Mouse (Mus musculus) cerebellum, postnatal 25 days (tissue): Measurements from ENCODE around the gene Ptpre.
A peak's percentile ranks its signal among the peaks of the same experiment; 100 is the strongest.
"Not testable (repeated sequence)": the region's sequence is repeated elsewhere in the genome, so short reads cannot be mapped to it uniquely, and the experiment has no call there.

Source experiments
- DNase-seq, 2 experiments: peaks; one replicate each; pipeline ENCODE4 v3.0.0; 2021; ENCODE audit warnings: mixed read lengths in 2 of 2

Gene Ptpre

GRCm38 (mm10) chr7:135535908-135536307 is 1.4 kb upstream of the Ptpre start:
- no peak for DNase-seq

- peak; percentile 78 to 80 for DNase-seq
Measured at GRCm38 (mm10) chr7:135537948-135538741, 864 bp downstream of the Ptpre start.

GRCm38 (mm10) chr7:135539429-135539828 is 2.1 kb downstream of the Ptpre start:
- peak in 1 of 2 experiments; percentile 33 for DNase-seq

- DNase-seq: no peak
Measured at GRCm38 (mm10) chr7:135542235-135542634, 5.0 kb downstream of the Ptpre start.

DNA sequence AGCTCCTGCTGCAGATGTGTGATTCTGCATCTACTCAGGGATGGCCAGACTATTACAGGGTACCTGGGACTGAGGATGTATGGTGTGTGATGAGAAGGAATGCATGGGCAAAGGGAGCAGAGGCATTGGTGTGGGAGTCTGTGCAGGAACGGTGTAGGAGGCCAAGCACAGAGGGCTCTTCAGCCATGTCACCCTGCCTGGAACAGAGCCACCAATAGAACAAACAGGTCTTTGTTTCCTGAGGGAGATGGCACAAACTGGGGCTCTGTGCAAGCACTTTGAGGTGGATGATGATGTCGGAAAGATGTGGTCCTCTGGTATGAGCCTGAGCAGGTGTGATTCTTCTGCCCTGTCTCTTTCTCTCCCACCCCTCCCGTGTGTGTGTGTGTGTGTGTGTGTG is 5.8 kb downstream of the Ptpre start:
- peak in 1 of 2 experiments; percentile 12 for DNase-seq

GRCm38 (mm10) chr7:135544321-135544720 is 7.0 kb downstream of the Ptpre start:
- DNase-seq: no peak

GRCm38 (mm10) chr7:135545957-135546356 is 8.7 kb downstream of the Ptpre start:
- no peak for DNase-seq

DNA sequence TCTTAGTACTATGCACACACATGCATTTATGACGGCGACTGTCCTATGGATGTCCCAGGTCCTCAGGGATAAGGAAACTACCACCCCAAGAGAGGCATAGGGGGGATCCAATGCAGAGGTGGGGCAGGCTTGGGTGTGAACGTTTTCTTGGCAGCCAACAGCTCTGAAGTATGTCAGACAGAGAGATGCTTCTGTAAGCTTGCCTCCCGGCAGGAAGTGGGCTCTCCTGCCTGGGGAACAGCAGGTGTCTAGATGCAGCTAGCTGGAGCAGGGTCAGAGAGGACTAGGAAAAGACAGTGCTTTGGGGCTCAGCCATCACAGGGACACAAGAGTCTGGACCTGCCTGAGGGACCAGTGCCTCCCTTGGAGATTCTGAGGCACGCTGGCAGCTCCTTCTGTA is 9.2 kb downstream of the Ptpre start:
- no peak for DNase-seq

GRCm38 (mm10) chr7:135548434-135548833 is 11.2 kb downstream of the Ptpre start:
- DNase-seq: no peak

GRCm38 (mm10) chr7:135551547-135551946 is 14.3 kb downstream of the Ptpre start:
- DNase-seq: no peak

GRCm38 (mm10) chr7:135553550-135553949 is 16.3 kb downstream of the Ptpre start:
- DNase-seq: no peak

- no peak for DNase-seq
Measured at GRCm38 (mm10) chr7:135556663-135557402, 19.6 kb downstream of the Ptpre start.

DNA sequence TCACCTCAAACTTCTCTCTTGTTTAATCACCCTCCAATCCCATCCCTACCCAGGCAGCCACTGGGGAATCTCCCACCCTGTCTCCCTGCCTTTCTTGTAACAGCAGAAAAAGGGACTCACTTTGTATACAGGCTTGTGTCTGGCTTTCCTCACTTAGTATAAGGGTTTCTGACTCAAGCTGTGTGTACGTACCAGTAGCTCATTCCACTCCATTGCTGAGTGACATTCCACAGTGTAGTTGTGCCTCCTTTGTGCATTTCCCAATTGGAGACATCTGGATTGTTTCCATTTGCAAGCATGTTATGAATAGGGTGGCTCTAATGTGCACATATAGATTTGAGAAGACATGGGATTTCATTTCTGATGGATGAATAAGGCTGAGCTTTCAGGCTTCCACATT is 23.0 kb downstream of the Ptpre start:
- DNase-seq: no peak

DNA sequence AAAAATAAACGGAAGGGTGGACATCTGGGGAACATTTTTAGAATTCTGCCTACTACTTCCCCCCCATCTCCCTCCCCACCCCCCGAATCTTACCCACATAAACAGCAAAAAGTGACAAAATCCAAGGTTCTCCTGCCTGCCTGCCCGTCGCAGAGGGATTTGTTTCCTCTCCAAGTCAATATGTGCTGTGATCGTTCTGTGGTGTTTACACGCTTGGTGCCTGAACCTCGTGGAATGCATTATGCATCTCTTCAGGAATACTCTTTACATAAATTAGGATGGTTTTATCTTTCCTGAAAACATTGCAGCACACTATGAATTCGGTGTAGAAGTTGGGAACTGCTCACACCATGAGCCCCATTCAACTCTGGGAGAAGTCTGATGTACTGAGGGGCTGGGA is 26.7 kb downstream of the Ptpre start:
- no peak for DNase-seq

- DNase-seq: no peak
Measured at GRCm38 (mm10) chr7:135566013-135566412, 28.7 kb downstream of the Ptpre start.

GRCm38 (mm10) chr7:135567582-135567981 is 30.3 kb downstream of the Ptpre start:
- DNase-seq: no peak

DNA sequence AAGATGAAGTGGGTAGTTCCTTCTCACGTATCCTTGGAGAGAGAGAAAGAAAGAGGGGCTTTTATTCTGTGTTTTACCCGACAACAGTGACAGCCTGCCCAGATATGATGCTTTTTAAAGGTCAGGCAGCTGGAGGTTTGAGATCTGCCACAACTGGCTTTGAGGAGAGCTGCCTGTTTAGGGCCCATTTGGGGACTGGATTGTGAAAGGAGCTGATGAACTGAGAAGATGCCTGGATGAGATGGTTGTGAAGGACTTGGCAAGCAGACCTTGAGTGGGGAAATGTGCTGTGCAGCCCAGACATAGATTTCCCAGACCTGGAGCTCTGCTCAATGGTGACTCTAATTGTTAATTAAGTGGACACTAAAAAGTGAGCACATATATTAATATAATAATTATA is 31.3 kb downstream of the Ptpre start:
- DNase-seq: no peak

DNA sequence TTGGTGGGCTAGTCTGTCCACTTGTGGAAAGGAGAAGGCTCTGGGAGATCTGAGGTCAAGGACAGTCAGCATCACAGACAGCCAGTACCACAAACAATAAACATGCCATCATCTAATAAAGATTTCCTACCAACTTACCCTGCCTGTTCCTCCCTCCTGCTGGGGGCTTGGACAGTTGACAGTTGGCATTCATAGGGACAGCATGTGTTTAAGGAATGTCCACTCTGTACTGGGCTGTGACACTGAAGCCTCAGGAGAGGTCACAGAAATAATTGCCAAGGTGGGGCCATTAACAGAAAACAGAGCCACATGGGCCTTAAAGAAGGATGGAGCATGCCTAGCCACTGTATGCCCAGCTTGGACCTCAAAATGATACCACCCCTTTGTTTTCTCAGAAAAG is 34.1 kb downstream of the Ptpre start:
- peak; percentile 85 to 91 for DNase-seq

GRCm38 (mm10) chr7:135571951-135572559 is 34.8 kb downstream of the Ptpre start:
- peak; percentile 76 to 80 for DNase-seq

DNA sequence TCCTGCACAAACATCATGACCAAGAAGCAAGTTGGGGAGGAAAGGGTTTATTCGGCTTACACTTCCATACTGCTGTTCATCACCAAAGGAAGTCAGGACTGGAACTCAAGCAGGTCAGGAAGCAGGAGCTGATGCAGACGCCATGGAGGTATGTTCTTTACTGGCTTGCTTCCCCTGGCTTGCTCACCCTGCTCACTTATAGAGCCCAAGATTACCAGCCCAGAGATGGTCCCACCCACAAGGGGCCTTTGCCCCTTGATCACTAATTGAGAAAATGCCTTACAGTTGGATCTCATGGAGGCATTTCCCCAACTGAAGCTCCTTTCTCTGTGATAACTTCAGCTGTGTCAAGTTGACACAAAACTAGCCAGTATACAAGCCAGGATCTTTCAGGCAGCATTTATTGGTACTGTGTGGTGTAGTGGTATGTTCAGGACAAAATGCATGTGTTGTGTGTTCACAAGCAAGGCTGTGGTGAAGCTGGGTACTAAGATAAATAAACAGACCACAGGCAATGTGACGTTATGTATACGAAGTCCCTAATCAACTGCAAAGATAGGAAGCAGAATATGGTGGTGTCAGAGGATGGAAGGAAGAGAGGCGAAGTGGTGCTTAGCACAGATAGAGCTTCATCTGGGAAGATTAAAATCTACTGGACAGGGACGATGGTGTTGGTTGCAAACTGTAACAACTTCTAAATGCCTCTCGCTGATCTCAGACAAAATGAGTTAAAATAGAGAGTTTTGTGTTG is 38.2 kb downstream of the Ptpre start:
- DNase-seq: not testable (repeated sequence)

DNA sequence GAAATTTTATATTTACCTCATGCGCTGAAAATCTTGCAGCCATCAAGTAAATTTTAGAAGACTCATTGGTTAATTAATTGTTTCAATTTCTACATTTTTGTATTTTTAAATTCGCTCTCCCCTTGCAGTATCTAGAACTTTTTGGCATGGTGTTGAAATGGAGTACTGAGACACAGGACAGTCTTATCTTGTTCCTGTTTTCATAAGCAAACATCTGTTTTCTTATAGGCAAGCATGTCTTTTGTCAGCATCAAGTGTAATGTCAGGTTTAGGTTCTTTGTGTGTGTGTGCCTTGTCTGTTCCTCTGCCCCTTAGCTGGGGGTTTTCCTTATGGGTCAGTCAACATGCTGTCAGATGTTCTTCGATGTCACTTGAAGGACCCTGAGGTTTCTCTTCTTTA is 39.0 kb downstream of the Ptpre start:
- no peak for DNase-seq

DNA sequence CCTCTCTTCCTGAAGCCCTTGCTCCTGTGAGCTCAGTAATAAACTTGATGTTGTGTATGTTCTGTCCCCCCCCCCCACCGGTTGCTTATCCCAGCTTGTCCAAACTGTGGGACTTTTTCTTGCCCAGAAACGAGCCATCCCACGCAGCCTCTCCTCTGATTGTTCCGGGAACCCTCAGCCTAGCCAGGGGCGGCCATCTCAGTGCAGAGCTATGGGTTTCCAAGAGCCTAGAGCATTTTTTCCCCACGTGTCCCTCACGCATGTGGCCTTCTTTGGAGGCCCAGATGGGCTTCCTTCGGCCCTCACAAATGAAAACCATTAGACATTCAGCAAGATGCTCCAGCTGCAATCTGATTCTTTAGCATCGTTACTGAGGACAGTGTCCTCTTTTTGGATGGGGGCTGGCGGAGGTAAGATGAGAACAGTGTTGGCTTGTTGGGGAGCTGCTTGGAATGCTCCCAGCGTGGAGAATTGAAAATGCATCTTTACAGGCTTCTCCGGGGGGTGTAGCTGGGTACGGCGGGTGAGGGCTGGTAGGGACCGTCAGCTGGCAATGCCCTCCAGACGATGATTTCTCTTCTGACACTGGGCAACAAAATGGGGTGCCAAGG is 41.5 kb downstream of the Ptpre start:
- no peak for DNase-seq
